Mouse (Mus musculus) thymus, adult 2 months (tissue): ENCODE measurements around the gene Igsf3.

Experiments
- CTCF ChIP-seq: fragments of 200-500 bp; IDR thresholded peaks from 2 replicates; pipeline ENCODE4 v1.5.1; 2012; ENCODE audit warnings: mild to moderate bottlenecking, control low read depth, low read length, moderate library complexity, borderline replicate concordance; ENCODE audit not compliant: control insufficient read depth, poor library complexity, insufficient read depth; ENCODE audit errors: extremely low read depth
- POLR2A ChIP-seq: fragments of 200-500 bp; IDR thresholded peaks from 2 replicates; pipeline ENCODE4 v1.6.1; 2012; ENCODE audit warnings: mild to moderate bottlenecking, low read length, control low read depth, moderate library complexity; ENCODE audit not compliant: control insufficient read depth, poor library complexity, insufficient read depth; ENCODE audit errors: extremely low read depth

GRCm38 (mm10) chr3:101418740-101419652 is 42.1 kb downstream of the Igsf3 start:
- no peak for TF ChIP-seq CTCF
- no peak for TF ChIP-seq POLR2A
